Mouse (Mus musculus) brain, embryonic 14.5 days (tissue): ENCODE measurements around the gene Slc35e4. TPM values are rescaled to one million over a fixed set of nuclear protein-coding genes. Genes with fewer than 3 reads are reported as not detected.

Source experiments
- DNase-seq: peaks from one replicate; pipeline ENCODE4 v3.0.0-alpha.2; 2011; ENCODE audit warnings: low read depth
- CTCF ChIP-seq: fragments of 200-500 bp; IDR thresholded peaks from 2 replicates; pipeline ENCODE4 v1.5.1; 2012; ENCODE audit warnings: inconsistent platforms, mild to moderate bottlenecking, moderate library complexity, borderline replicate concordance; ENCODE audit not compliant: insufficient read depth, insufficient read length; ENCODE audit errors: extremely low read depth
- POLR2A ChIP-seq: fragments of 200-500 bp; IDR thresholded peaks from 2 replicates; pipeline ENCODE4 v1.6.1; 2012; ENCODE audit warnings: mild to moderate bottlenecking, inconsistent platforms, borderline replicate concordance; ENCODE audit not compliant: poor library complexity, insufficient read depth, insufficient read length, severe bottlenecking; ENCODE audit errors: extremely low read depth
- polyA plus RNA-seq: library from polyadenylated mRNA; depleted of rRNA; stranded (reverse); fragments of >200 nt; gene quantifications from 2 replicates; pipeline ENCODE4 v1.2.3, GENCODE M21; 2012

Slc35e4 gene
- polyA plus RNA-seq, 1 experiment: 13.5 TPM

DNA sequence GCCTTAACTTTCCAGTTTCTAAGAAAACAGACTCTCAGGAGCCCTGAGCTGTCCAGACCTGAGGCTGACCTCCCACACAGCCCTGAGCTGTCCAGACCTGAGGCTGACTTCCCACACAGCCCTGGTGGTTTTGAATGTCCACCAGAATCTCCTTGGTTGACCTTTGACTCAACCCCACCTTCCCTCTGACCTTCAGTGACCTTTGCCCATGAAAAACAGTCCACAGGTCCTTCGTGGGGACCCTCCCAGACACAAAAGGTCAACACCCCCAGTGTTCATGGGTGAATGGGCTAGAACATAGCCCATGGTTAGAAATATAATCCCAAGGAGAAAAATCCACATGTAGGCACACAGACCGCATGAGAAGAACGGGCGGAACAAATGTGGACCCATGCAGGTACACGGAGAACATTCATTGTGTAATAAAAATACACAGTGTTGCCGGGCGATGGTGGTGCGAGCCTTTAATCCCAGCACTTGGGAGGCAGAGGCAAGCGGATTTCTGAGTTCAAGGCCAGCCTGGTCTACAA lies 19.4 kb upstream of the Slc35e4 start:
- TF ChIP-seq CTCF: no peak
- no peak for TF ChIP-seq POLR2A
- no peak for DNase-seq

DNA sequence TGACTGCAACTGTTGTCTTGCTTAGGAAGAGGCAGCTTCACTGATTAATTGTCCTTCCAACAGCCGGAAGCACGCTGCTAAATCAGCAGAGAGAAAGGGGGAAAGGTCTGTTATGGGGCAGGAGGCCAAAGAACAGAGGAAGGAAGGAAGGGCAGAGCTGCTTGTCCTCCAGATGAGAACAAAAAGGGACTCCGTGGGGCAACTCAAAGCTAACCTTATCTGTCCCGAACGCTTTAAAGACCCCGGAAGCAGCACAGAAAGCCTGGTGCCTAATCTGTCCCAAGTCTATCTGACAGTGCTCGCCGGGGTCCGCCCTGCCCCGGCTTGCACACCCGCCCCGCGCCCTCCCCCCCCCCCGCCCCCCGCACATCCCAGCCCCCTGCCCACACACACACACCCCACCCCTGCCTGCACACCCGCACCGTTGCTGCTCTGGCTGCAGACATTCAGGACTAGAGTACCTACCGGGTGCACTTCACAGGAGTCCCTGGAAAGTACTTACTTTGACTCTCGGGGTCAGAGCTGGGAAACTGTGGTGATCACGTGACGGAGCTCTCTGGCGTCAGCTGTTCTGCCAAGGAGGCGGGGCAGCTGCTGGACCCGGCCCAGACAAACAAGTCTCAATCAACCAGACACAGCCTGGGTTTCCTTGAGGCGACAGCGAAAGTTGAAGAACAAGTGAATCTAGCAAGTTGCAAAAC lies 17.2 kb upstream of the Slc35e4 start, which contains the start of gene Tcn2:
Gene Tcn2, minus strand, starts transcription at position 649 of the 701 bp plus-strand sequence.
- TF ChIP-seq CTCF (no peak), POLR2A (no peak)
- peak; percentile 89 for DNase-seq

DNA sequence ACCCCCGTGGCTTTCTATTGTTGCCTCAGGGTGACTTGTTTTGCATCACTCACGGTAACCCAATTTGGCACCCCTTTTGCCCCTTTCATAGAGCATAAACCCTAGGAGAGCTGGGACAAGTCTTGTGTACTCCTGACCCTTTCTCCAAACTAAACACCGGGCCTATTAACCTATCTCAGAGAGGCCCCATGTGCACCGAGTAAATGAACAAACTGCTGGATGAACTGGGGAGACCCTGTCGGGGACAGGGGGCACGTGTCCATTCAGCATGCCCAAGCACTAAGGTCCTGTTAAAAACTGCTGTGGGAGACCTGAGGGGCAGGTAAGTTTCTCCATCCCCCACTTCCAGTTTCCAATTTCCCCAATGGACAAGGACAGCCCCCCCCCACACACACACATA lies 16.5 kb upstream of the Slc35e4 start:
- no peak for TF ChIP-seq CTCF
- TF ChIP-seq POLR2A: no peak
- DNase-seq: no peak

DNA sequence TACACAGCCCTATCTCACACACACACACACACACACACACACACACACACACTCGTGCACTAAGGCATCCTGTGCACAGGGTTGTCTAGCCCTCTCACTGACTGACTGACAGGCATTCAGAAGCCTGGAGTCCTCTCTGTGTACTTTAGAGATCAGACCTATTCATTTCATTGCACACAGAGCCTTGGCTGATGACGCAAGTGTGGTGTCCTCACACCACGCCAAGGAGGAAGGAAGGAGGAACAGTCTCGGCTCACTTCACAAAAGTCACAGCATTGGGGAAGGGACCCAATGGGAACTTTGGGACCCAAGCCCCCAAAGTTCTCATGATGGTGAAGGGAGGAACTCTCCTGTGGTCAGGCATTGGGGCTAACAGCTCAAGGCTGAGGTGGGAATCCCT lies 15.6 kb upstream of the Slc35e4 start:
- TF ChIP-seq CTCF: no peak
- no peak for TF ChIP-seq POLR2A
- no peak for DNase-seq

DNA sequence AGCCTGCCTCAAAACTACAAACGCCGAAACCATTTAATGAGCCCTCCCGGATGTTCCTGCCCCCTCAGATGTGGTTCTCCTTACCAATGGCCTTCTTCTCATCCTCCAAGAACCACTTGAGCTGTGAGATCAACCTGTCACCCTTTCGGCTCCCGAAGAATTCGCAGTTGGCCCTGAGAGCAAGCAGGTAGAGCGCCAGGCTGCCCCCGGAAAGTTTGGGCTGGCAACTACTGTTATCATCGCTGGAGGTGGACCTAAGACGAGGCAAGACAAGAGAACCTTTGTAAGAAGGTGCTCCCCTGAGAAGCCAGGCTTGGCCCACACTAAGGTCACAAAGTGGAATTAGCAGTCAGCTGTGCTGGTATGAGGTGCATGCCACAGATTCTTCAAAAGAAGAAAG lies 11.5 kb upstream of the Slc35e4 start:
- TF ChIP-seq CTCF: no peak
- no peak for TF ChIP-seq POLR2A
- DNase-seq: no peak

DNA sequence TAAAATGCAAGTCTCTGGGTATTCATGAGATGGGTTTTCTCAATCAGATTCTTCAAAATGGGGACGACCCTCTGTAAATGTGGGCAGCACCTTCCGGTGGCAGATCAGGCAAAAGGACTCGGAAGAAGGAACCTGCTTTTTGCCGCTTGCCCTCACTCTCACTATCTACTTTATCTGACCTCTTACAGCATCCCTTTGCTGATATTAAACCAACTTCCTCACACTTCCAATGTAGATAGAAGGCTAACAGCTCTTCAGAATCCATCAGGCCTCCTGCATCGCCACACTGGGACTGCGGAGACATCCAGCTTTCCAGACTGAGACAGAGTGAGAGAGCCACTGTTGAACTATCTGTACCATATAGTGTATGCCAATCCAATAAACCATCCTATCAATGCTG lies 8.3 kb upstream of the Slc35e4 start:
- TF ChIP-seq CTCF (no peak), POLR2A (no peak)
- no peak for DNase-seq

DNA sequence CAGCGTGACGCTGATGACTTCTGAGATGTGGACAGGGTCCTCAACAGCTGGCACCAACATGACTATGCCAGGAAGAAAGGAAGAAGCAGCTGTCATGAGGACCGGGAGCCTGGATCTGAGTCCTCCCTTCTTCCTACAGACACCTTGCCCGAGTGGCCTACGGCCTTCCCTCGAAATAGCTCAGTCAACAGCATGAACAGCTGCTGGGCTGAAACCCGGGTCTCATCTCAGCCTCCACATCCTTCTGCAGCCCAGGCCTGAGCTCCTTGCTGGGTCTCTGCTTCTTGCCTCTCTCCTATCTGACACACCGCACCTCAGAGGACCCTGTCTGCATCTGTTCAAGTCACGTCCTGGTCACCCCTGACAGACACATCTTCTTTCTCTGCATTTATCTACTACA lies 7.7 kb upstream of the Slc35e4 start:
- TF ChIP-seq CTCF: no peak
- no peak for TF ChIP-seq POLR2A
- no peak for DNase-seq

DNA sequence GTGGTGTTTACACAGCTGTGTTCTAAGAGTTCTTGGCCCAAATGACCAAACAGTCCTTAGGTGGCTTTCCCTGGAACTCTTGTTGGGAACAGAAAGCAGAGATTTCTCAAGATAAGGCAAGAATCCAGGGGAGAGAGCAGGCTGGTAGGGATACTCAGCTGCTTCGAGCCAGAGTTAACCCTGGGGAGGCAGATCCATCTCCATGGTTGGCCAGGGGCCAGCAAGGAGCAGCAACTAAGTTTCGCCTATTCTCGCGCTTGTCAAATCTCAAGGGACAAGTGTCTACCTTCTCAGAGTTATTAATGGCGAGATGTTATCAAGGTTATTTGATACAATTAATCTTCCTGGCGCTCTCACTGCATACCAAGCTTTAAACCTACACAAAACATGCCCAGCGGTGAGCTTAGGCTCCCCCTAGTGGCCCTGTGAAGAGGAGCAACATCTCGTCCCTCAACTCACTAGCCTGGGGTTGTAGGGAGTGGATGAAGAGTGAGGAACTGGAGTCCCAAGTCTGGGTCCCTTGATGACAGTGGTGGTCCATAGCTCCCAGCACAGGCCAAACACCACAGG lies 6.9 kb upstream of the Slc35e4 start:
- TF ChIP-seq CTCF: peak; percentile 86
- TF ChIP-seq POLR2A: no peak
- peak; percentile 71 for DNase-seq

DNA sequence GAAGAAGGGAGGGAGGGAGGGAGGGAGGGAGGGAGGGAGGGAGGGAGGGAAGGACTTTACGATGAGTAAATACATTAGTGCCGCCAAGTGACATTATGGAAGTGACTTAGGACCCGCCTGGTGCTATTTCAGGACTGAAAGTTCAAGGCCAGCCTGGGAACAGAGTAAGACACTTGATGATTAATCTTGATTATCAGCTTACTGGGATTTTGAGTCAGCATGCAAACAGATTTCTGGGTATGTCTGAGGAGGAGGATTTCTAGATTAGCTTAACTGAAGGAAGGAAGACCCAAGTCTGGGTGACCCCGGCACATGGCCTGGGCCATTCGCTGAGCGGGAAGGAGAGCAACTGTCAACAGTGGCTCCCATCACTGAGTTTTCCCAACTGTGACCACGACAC lies 6.0 kb upstream of the Slc35e4 start:
- TF ChIP-seq CTCF: no peak
- no peak for TF ChIP-seq POLR2A
- DNase-seq: no peak

DNA sequence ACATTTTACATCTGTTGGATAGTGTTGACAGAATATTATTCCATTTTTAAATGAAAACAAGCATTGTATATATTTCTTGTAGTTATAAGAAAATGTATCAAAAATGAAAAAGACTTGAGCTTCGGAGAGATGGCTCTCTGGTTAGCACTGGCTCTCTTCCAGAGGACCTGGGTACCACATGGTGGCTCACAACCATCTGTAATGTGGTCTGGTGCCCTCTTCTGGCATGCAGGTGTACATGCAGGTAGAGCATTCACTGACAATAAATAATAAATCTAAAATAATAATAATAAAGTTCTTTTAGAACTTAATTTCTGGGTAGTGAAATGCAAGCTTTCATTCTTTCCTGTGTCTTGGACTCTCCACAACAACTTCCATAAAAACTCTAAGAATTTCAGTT lies 4.3 kb upstream of the Slc35e4 start:
- TF ChIP-seq POLR2A: no peak
- peak; percentile 49; the same call in 1 of the 2 replicates for TF ChIP-seq CTCF
- peak; percentile 52 for DNase-seq

DNA sequence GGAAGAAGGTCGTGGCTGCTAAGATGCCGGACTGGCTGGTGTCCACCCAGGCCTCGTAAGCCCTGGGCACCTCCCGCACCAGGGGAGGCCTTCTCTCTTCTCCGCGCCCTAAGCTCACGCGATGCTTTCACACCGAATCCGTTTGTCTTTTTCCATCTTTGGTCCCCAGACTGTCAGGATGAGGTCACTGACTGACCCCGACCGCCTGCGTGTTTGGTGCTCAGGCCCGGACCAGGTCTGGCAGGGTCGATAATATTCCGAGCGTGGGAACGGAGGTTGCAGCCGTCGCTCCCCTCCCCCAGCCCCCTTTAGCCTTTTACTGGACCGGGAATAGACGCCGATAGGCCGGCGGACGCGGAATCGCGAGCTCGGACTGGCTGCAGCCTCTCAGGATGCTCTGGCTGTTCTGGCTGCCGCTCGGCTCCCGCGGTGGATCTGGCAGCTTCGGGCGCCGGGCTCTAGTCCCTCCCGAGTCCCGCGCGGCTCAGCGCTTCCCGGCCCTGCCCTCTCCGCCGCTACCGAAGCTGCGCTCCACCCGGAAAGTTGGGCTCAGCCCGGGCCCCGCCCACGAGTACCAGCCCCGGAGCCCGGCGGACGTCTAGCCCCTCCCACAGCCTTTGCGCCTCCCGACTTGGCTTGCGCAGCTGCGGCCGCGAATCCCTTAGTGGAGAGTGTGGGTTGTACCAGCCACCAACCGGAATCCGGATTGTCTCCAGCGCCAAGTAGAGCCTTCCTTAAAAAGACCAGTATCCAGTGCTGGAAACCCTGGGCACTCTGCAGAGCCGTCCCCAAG lies 952 bp downstream of the Slc35e4 start:
- TF ChIP-seq POLR2A: peak; percentile 21; the same call in 1 of the 2 replicates
- TF ChIP-seq CTCF: no peak
- DNase-seq: peak; percentile 95
